Mouse (Mus musculus) kidney, embryonic 15.5 days (tissue): ENCODE results near the gene Slc25a45. TPM values are rescaled to one million over a fixed set of nuclear protein-coding genes. Genes with fewer than 3 reads are reported as not detected.
"Not testable (repeated sequence)": the region's sequence is repeated elsewhere in the genome, so short reads cannot be mapped to it uniquely, and the experiment has no call there.

Experiments used
- ATAC-seq: fragments of 200-750 bp; cut with Nextera tagmentation; replicated peaks from 2 replicates; pipeline ENCODE4 v1.8.0; 2017; ENCODE audit warnings: moderate TSS enrichment; ENCODE audit not compliant: low FRiP score
- H3K27ac ChIP-seq: fragments of 300-500 bp; sonication (generic); 2 replicates; pipeline ENCODE4 v1.5.1; 2015; ENCODE audit warnings: mild to moderate bottlenecking, inconsistent platforms
- H3K27me3 ChIP-seq: fragments of 300-500 bp; sonication (generic); 2 replicates; pipeline ENCODE4 v1.6.1; 2015; ENCODE audit warnings: inconsistent platforms
- H3K36me3 ChIP-seq: fragments of 300-500 bp; sonication (generic); 2 replicates; pipeline ENCODE4 v1.6.1; 2015; ENCODE audit warnings: inconsistent platforms
- H3K4me1 ChIP-seq: fragments of 300-500 bp; sonication (generic); 2 replicates; pipeline ENCODE4 v1.6.1; 2015; ENCODE audit warnings: inconsistent platforms
- H3K4me2 ChIP-seq: fragments of 300-500 bp; sonication (generic); 2 replicates; pipeline ENCODE4 v1.6.1; 2015; ENCODE audit warnings: moderate library complexity, mild to moderate bottlenecking, inconsistent platforms
- H3K4me3 ChIP-seq: fragments of 300-500 bp; sonication (generic); replicated peaks from 2 replicates; pipeline ENCODE4 v1.5.1; 2015; ENCODE audit warnings: mild to moderate bottlenecking, inconsistent platforms
- H3K9ac ChIP-seq: fragments of 300-500 bp; sonication (generic); 2 replicates; pipeline ENCODE4 v1.6.1; 2015; ENCODE audit warnings: mild to moderate bottlenecking, inconsistent platforms
- H3K9me3 ChIP-seq: fragments of 300-500 bp; sonication (generic); replicated peaks from 2 replicates; pipeline ENCODE4 v1.6.1; 2016; ENCODE audit warnings: inconsistent platforms
- WGBS: fragments of 180-500 bp; shearing (Covaris S2); methylation state at CpG from one replicate; pipeline ENCODE4 v1.1.7; 2015; ENCODE audit warnings: mixed read lengths; 5-methylcytosine and 5-hydroxymethylcytosine counted together
- polyA plus RNA-seq: library from polyadenylated mRNA; unstranded; fragments of >200 nt; fragmentation: Nextera tagmentation; extraction: Ambion mirVana; gene quantifications from 2 replicates; pipeline ENCODE4 v1.2.1, GENCODE M21; 2015

The Slc25a45 gene
- polyA plus RNA-seq, 1 experiment from 2014 or later, result 8.1 TPM

- 34% methylated on average over 6 of the region's 6 CpGs for WGBS
- no peaks in the 10 kb centered on the region for H3K9me3 ChIP-seq
- H3K27me3 ChIP-seq, result no peaks in the 10 kb centered on the region
- peak overlapping the region; percentile 46 for H3K4me2 ChIP-seq
- H3K27ac ChIP-seq, result peak overlapping the region; percentile 81
- peak overlapping the region; percentile 35; the same call in 1 of the 2 replicates for H3K9ac ChIP-seq
- peaks cover 47% of the 10 kb centered on the region for H3K36me3 ChIP-seq
- 0 out of 2 replicates have a peak overlapping the region, but pooled peaks have one; percentile 10 for H3K4me3 ChIP-seq
- peaks cover 60% of the 10 kb centered on the region for H3K4me1 ChIP-seq
- ATAC-seq, result no peak
Measured at GRCm38 (mm10) chr19:5871683-5872082, 5.9 kb upstream of the Slc25a45 start.

DNA sequence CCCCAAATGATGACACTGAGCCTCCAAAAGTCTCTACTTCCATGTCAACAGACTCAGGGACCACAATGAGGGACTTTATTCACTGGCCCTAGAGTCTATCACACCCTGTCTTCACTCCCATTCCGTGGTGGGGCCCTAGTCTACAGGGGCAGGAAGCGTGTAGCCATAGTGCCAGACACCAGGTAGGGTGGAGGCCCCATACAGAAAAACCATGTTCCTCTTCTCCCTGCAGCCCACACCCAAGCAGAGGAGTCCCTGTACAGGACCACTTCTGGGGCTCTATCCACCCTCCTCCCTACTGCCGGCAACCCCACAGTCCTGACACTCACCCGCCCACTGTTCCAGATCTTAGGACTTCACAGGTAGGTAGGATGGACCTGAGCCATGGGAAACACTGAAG is 5.1 kb upstream of the Slc25a45 start:
- peak overlapping the region; percentile 89; the same call in 1 of the 2 replicates for H3K4me2 ChIP-seq
- no peak overlapping the region for H3K9ac ChIP-seq
- peaks cover 66% of the 10 kb centered on the region for H3K4me1 ChIP-seq
- H3K4me3 ChIP-seq, result no peak overlapping the region
- H3K27ac ChIP-seq, result peak overlapping the region; percentile 8; the same call in 1 of the 2 replicates
- peaks cover 39% of the 10 kb centered on the region for H3K36me3 ChIP-seq
- H3K27me3 ChIP-seq, result no peaks in the 10 kb centered on the region
- no peak for ATAC-seq
- H3K9me3 ChIP-seq, result no peaks in the 10 kb centered on the region
- WGBS, result 92% methylated on average over 4 of the region's 4 CpGs

DNA sequence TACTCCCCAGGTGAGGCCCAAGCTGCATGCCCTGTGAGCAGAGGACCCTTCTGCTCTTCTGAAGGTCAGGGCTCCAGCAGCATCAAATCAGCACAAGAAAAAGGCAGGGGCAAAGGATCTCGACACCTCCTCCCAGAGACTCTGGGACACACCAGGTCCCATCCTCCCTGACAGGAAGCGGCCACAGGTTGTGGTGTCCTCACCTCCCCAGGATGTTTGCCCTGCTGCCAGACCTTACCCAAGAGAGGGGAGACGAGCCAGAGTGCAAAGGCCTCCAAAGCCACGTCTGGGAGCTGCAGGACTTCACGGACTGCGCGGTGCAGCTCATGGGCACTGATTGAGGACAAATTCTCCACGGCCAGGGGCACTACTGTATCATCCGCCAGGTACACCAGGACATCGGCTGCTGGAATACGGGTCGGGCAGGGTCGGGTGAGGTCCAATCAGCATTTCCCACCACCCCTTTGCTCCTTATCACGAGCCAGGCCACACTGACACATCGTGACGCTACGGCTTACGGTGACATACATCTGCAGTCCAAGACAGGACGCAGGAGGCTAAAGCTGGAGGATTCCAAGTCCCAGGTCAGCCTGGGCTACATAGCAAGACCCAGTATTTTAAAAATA is 4.6 kb upstream of the Slc25a45 start:
- Histone ChIP-seq H3K27me3 (no peaks in the 10 kb centered on the region), H3K9ac (no peak overlapping the region), H3K4me3 (no peak overlapping the region), H3K27ac (peak overlapping the region; percentile 8; the same call in 1 of the 2 replicates), H3K4me1 (peaks cover 71% of the 10 kb centered on the region), H3K9me3 (no peaks in the 10 kb centered on the region), H3K36me3 (peaks cover 34% of the 10 kb centered on the region), H3K4me2 (peak overlapping the region; percentile 89; the same call in 1 of the 2 replicates)
- WGBS, result 78% methylated on average over 19 of the region's 19 CpGs
- ATAC-seq, result no peak

GRCm38 (mm10) chr19:5874391-5874968 is 3.1 kb upstream of the Slc25a45 start:
- H3K27me3 ChIP-seq, result no peaks in the 10 kb centered on the region
- 7% methylated on average over 13 of the region's 13 CpGs for WGBS
- ATAC-seq, result no peak
- peaks cover 82% of the 10 kb centered on the region for H3K4me1 ChIP-seq
- peak overlapping the region; percentile 89 for H3K4me2 ChIP-seq
- peak overlapping the region; percentile 70 for H3K27ac ChIP-seq
- peak overlapping the region; percentile 86 for H3K4me3 ChIP-seq
- peak overlapping the region; percentile 82 for H3K9ac ChIP-seq
- H3K9me3 ChIP-seq, result no peaks in the 10 kb centered on the region
- H3K36me3 ChIP-seq, result peaks cover 19% of the 10 kb centered on the region

DNA sequence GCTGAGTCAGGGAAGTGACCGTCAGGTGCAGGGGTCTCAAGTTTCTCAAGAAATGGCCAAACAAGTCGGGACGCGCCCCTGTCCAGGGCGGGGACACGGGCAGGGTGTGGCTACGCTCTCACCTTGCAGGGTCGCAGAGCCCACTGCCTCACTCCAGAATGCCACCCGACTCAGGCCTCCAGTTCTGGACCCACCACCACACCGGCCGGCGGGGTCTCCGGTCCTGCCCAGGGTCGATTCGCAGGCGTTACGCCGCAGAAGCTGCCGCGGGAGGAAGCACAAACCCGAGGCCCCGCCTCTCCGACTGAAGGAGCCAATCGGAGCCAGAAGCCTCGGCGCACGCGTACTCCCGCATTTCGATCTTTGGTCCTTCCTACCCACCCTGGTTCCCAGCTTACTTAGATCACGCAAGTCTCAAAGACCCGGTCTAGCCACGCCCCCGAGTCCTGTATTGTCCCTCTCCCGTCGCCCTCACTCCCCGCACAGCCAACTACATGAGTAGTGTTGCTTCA is 2.6 kb upstream of the Slc25a45 start, which contains the start of gene Frmd8:
Frmd8 (minus strand) TSS at position 306 of the 512 bp plus-strand sequence.
- Histone ChIP-seq H3K4me3 (peak within 1 kb of the TSS; percentile 86), H3K4me2 (peak within 1 kb of the TSS; percentile 89), H3K9ac (peak within 1 kb of the TSS; percentile 82), H3K27me3 (no peaks in the 10 kb centered on the region), H3K27ac (peak within 1 kb of the TSS; percentile 70), H3K36me3 (peaks cover 14% of the 10 kb centered on the region), H3K4me1 (peaks cover 77% of the 10 kb centered on the region), H3K9me3 (no peaks in the 10 kb centered on the region)
- ATAC-seq, result peak; percentile 86
- under 1% methylated on average over 37 of the region's 37 CpGs for WGBS

- Histone ChIP-seq H3K4me2 (peak overlapping the region; percentile 39), H3K27me3 (no peaks in the 10 kb centered on the region), H3K36me3 (no peaks in the 10 kb centered on the region), H3K4me1 (peaks cover 50% of the 10 kb centered on the region), H3K9ac (peak overlapping the region; percentile 24; the same call in 1 of the 2 replicates), H3K27ac (peak overlapping the region; percentile 87), H3K4me3 (peak overlapping the region; percentile 20), H3K9me3 (no peaks in the 10 kb centered on the region)
- 56% methylated on average over 7 of the region's 7 CpGs for WGBS
- no peak; the same call in 1 of the 2 replicates for ATAC-seq
Measured at GRCm38 (mm10) chr19:5878362-5878722, 734 bp downstream of the Slc25a45 start.

- peak overlapping the region; percentile 39 for H3K4me2 ChIP-seq
- no peaks in the 10 kb centered on the region for H3K9me3 ChIP-seq
- H3K27me3 ChIP-seq, result no peaks in the 10 kb centered on the region
- H3K4me1 ChIP-seq, result peaks cover 45% of the 10 kb centered on the region
- WGBS, result 78% methylated on average over 3 of the region's 3 CpGs
- peak overlapping the region; percentile 20; the same call in 1 of the 2 replicates for H3K4me3 ChIP-seq
- no peak for ATAC-seq
- H3K36me3 ChIP-seq, result no peaks in the 10 kb centered on the region
- H3K9ac ChIP-seq, result peak overlapping the region; percentile 24; the same call in 1 of the 2 replicates
- H3K27ac ChIP-seq, result peak overlapping the region; percentile 87
Measured at GRCm38 (mm10) chr19:5878916-5879315, 1.3 kb downstream of the Slc25a45 start.

DNA sequence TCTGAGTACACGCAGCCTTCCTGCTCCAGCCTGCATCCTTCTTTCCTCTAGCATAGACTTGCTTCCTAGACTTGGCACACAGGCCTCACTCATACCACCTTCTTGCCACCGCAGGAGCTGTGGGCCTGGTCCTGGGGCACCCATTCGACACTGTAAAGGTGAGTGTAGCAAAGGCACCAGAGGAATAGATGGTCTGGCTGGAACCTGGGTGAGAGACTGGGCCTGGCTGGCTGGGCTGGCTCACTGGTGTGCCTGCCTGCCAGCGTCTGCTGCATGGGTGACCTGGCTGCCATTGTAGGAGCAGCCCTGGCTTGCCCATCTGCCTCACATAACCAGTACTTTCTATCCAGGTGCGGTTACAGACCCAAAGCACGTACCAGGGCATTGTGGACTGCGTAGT is 2.1 kb downstream of the Slc25a45 start:
- Histone ChIP-seq H3K4me1 (peaks cover 37% of the 10 kb centered on the region), H3K9me3 (no peaks in the 10 kb centered on the region), H3K27me3 (no peaks in the 10 kb centered on the region), H3K27ac (no peak overlapping the region), H3K4me2 (no peak overlapping the region), H3K9ac (no peak overlapping the region), H3K4me3 (no peak overlapping the region), H3K36me3 (no peaks in the 10 kb centered on the region)
- WGBS, result 93% methylated on average over 7 of the region's 7 CpGs
- ATAC-seq, result no peak

GRCm38 (mm10) chr19:5881155-5881554 is 3.5 kb downstream of the Slc25a45 start:
- Histone ChIP-seq H3K9me3 (no peaks in the 10 kb centered on the region), H3K27me3 (no peaks in the 10 kb centered on the region), H3K36me3 (no peaks in the 10 kb centered on the region), H3K9ac (no peak overlapping the region), H3K4me3 (no peak overlapping the region), H3K27ac (no peak overlapping the region), H3K4me2 (no peak overlapping the region), H3K4me1 (peaks cover 29% of the 10 kb centered on the region)
- no peak for ATAC-seq
- WGBS, result 86% methylated on average over 6 of the region's 6 CpGs

DNA sequence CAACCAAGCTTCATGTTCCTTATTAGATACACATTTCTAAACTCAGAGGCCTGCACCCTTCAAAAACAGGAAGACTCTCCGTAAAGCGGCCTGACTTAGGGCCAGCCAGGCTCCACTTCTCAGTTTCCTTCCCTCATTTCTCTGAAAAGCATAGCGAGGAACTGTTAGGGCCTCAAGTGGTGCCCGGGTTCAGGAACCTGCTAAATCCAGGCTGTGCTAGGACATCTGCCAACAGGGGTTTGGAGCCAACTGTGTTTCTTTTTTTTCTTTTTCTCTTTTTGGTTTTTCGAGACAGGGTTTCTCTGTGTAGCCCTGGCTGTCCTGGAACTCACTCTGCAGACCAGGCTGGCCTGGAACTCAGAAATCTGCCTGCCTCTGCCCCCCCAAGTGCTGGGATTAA is 4.5 kb downstream of the Slc25a45 start:
- not testable (repeated sequence) for H3K27me3 ChIP-seq, ATAC-seq, H3K27ac ChIP-seq, H3K4me3 ChIP-seq, H3K4me2 ChIP-seq, H3K9me3 ChIP-seq, H3K9ac ChIP-seq, H3K36me3 ChIP-seq
- 81% methylated on average over 5 of the region's 5 CpGs for WGBS
- peaks cover 26% of the 10 kb centered on the region for H3K4me1 ChIP-seq

GRCm38 (mm10) chr19:5883935-5884334 is 6.3 kb downstream of the Slc25a45 start:
- no peaks in the 10 kb centered on the region for H3K36me3 ChIP-seq
- WGBS, result 39% methylated on average over 1 of the region's 1 CpGs
- H3K27ac ChIP-seq, result no peak overlapping the region
- no peaks in the 10 kb centered on the region for H3K27me3 ChIP-seq
- no peak overlapping the region for H3K4me3 ChIP-seq
- no peaks in the 10 kb centered on the region for H3K9me3 ChIP-seq
- no peak for ATAC-seq
- H3K9ac ChIP-seq, result no peak overlapping the region
- H3K4me2 ChIP-seq, result no peak overlapping the region
- H3K4me1 ChIP-seq, result peaks cover 8% of the 10 kb centered on the region

- Histone ChIP-seq H3K9ac (no peak overlapping the region), H3K36me3 (no peaks in the 10 kb centered on the region), H3K9me3 (no peaks in the 10 kb centered on the region), H3K4me3 (no peak overlapping the region), H3K27ac (no peak overlapping the region), H3K27me3 (no peaks in the 10 kb centered on the region), H3K4me2 (no peak overlapping the region), H3K4me1 (0 out of 2 replicates have a peak, but pooled peaks cover 3% of the 10 kb centered on the region)
- ATAC-seq, result no peak
- WGBS, result 54% methylated on average over 4 of the region's 4 CpGs
Measured at GRCm38 (mm10) chr19:5885838-5886237, 8.2 kb downstream of the Slc25a45 start.
